Mouse (Mus musculus): ENCODE results near the gene Upf3a.
"Not testable (repeated sequence)": the region's sequence is repeated elsewhere in the genome, so short reads cannot be mapped to it uniquely, and the experiment has no call there.

DNA sequence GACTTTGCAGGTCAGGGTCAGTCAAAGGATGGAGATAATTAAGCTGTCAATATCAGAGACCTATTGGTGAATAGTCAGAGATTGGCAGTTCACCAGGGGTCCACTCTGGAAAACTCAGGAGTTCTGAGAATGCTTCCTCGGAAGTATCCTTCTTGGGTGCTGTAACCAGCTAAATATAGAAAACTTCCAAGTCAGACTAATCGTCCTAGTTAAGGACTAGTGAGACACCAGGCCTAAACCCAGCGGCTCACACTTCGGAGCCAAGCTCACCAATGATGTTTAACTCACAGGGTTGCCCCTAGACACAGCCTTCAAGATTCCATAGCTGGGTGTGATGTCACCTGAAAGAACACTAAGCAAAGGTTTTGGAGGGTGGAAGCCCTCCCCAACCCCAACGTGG lies 52.9 kb downstream of the Upf3a start, which contains the start of gene AF366264:
- not testable (repeated sequence) for TF ChIP-seq CTCF (IDR thresholded peaks at IDR 0.05; ENCODE audit: control insufficient read depth, insufficient read depth, insufficient replicate concordance, low read depth, low read length)
- peak; percentile 28; the same call in 1 of the 2 replicates for TF ChIP-seq POLR2A (IDR thresholded peaks at IDR 0.05; ENCODE audit: control insufficient read depth, low read depth, low read length)
